Comparison of ENCODE assay signal across 29 mouse cellular contexts in genomic region chr12:85362510-85362909, GRCm38 (mm10). TPM values are rescaled to one million over a fixed set of nuclear protein-coding genes. Genes with fewer than 3 reads are reported as not detected.
DNase-seq lines count a peak whose midpoint lies in the region; ATAC-seq and TF ChIP-seq lines count a peak whose summit lies in the region.
"Had no signal": no experiment of that assay in that cellular context is flagged by ENCODE, and none has a peak within 500 bp of the region (broad histone marks: within the 10 kb centered on the region; RNA-seq: fewer than 3 reads in every experiment).

No protein-coding gene starts in this region.

- peaks cover 57% of the 10 kb centered on the region for H3K4me1 ChIP-seq in bone marrow macrophage, adult 2 months (ENCODE audit: control insufficient read depth, insufficient read depth, low read length)
- peaks cover 11% of the 10 kb centered on the region for H3K4me1 ChIP-seq in intestine, embryonic 15.5 days (replicated peaks)
- no peaks in the 10 kb centered on the region; the same call in 1 of the 2 replicates for H3K4me1 ChIP-seq in stomach, postnatal 0 days (replicated peaks; ENCODE audit: control insufficient read depth, insufficient read depth)
- H3K4me1 ChIP-seq in hindbrain, embryonic 11.5 days (replicated peaks; ENCODE audit: control insufficient read depth, insufficient read depth, low read length) = no peaks in the 10 kb centered on the region
- peaks cover 11% of the 10 kb centered on the region; the same call in 1 of the 2 replicates for H3K4me1 ChIP-seq in midbrain, embryonic 13.5 days (replicated peaks)
- H3K4me1 ChIP-seq: limb, embryonic 10.5 days had no signal

- no peak for DNase-seq in stomach, postnatal 0 days (ENCODE audit: low spot score)
- no peak for DNase-seq in hindbrain, embryonic 11.5 days (ENCODE audit: low spot score)
- no peak for DNase-seq in right cerebral cortex, postnatal 4 days
- DNase-seq: adrenal gland, adult 2 months; B cell, adult 2 months; cerebellum, adult 8-10 months; heart, postnatal 14 days; kidney, adult 18-20 months; kidney, postnatal 25 days; layer of hippocampus, postnatal 36 days; liver, embryonic 13.5 days; lung, adult 18-20 months; lung, postnatal 10 days; retina, postnatal 1 day; thymus, postnatal 14 days had no signal

- TF ChIP-seq POLR2A in bone marrow macrophage, adult 2 months (IDR thresholded peaks at IDR 0.05; ENCODE audit: borderline replicate concordance, low read depth, low read length) = no peak

- no peak overlapping the region for H3K4me2 ChIP-seq in intestine, embryonic 15.5 days (replicated peaks)
- H3K4me2 ChIP-seq in stomach, postnatal 0 days (replicated peaks; ENCODE audit: low read depth) = no peak overlapping the region
- H3K4me2 ChIP-seq in hindbrain, embryonic 11.5 days (replicated peaks; ENCODE audit: low read depth, low read length) = no peak overlapping the region
- H3K4me2 ChIP-seq in midbrain, embryonic 13.5 days (replicated peaks) = no peak overlapping the region
- H3K4me2 ChIP-seq: hindbrain, embryonic 12.5 days; kidney, embryonic 15.5 days; limb, embryonic 15.5 days; liver, embryonic 13.5 days; midbrain, embryonic 11.5 days; neural tube, embryonic 15.5 days had no signal

- H3K4me3 ChIP-seq in bone marrow macrophage, adult 2 months (ENCODE audit: insufficient read depth, low read length) = no peak overlapping the region
- H3K4me3 ChIP-seq in intestine, embryonic 15.5 days (replicated peaks) = no peak overlapping the region
- H3K4me3 ChIP-seq in stomach, postnatal 0 days (ENCODE audit: low read depth, low read length) = no peak overlapping the region
- H3K4me3 ChIP-seq in hindbrain, embryonic 11.5 days (ENCODE audit: low read depth, low read length) = no peak overlapping the region
- no peak overlapping the region for H3K4me3 ChIP-seq in midbrain, embryonic 13.5 days (replicated peaks)
- H3K4me3 ChIP-seq: erythroblast, embryonic 14.5 days; hindbrain, embryonic 12.5 days; kidney, embryonic 15.5 days; limb, embryonic 10.5 days; limb, embryonic 15.5 days; liver, embryonic 13.5 days; neural tube, embryonic 15.5 days had no signal

- H3K9ac ChIP-seq in intestine, embryonic 15.5 days = no peak overlapping the region
- H3K9ac ChIP-seq in stomach, postnatal 0 days (ENCODE audit: low read length) = no peak overlapping the region
- H3K9ac ChIP-seq in hindbrain, embryonic 11.5 days (ENCODE audit: low read depth, low read length) = no peak overlapping the region
- no peak overlapping the region for H3K9ac ChIP-seq in midbrain, embryonic 13.5 days (replicated peaks)
- H3K9ac ChIP-seq: hindbrain, embryonic 12.5 days; kidney, embryonic 15.5 days; limb, embryonic 15.5 days; liver, embryonic 13.5 days; neural tube, embryonic 15.5 days had no signal

- no peaks in the 10 kb centered on the region for H3K27me3 ChIP-seq in intestine, embryonic 15.5 days (replicated peaks)
- no peaks in the 10 kb centered on the region for H3K27me3 ChIP-seq in stomach, postnatal 0 days (ENCODE audit: control insufficient read depth, insufficient read depth, low read length)
- no peaks in the 10 kb centered on the region for H3K27me3 ChIP-seq in hindbrain, embryonic 11.5 days (ENCODE audit: control insufficient read depth, insufficient read depth, low read length)
- no peaks in the 10 kb centered on the region for H3K27me3 ChIP-seq in midbrain, embryonic 13.5 days
- H3K27me3 ChIP-seq: hindbrain, embryonic 12.5 days; kidney, embryonic 15.5 days; limb, embryonic 15.5 days; liver, embryonic 13.5 days; neural tube, embryonic 15.5 days had no signal

- no peak for ATAC-seq in intestine, embryonic 15.5 days
- 0 out of 2 replicates have a peak, but pooled peaks have one; percentile 73 for ATAC-seq in monocyte, adult 5-6 weeks (replicated peaks; ENCODE audit: insufficient number of reproducible peaks, low FRiP score, low TSS enrichment, poor library complexity, severe bottlenecking)
- peak; percentile 80 for ATAC-seq in stomach, postnatal 0 days (ENCODE audit: low FRiP score, low TSS enrichment)
- ATAC-seq in hindbrain, embryonic 11.5 days (ENCODE audit: low FRiP score) = no peak
- ATAC-seq in midbrain, embryonic 13.5 days = no peak
- ATAC-seq: activated CD4-positive, CD25-positive, alpha-beta regulatory T cell, adult 4 months; forebrain, embryonic 16.5 days; hindbrain, postnatal 0 days had no signal

- H3K9me3 ChIP-seq in intestine, embryonic 15.5 days = no peaks in the 10 kb centered on the region
- no peaks in the 10 kb centered on the region for H3K9me3 ChIP-seq in stomach, postnatal 0 days (ENCODE audit: control insufficient read depth, low read length)
- H3K9me3 ChIP-seq in hindbrain, embryonic 11.5 days (ENCODE audit: control insufficient read depth, low read length) = no peaks in the 10 kb centered on the region
- no peaks in the 10 kb centered on the region for H3K9me3 ChIP-seq in midbrain, embryonic 13.5 days
- H3K9me3 ChIP-seq: hindbrain, embryonic 12.5 days; kidney, embryonic 15.5 days; limb, embryonic 10.5 days; limb, embryonic 15.5 days; liver, embryonic 13.5 days; neural tube, embryonic 15.5 days had no signal

- peak overlapping the region; percentile 9; the same call in 1 of the 2 replicates for H3K27ac ChIP-seq in bone marrow macrophage, adult 2 months (ENCODE audit: insufficient read depth, low read depth, low read length)
- H3K27ac ChIP-seq in intestine, embryonic 15.5 days = peak overlapping the region; percentile 29; the same call in 1 of the 2 replicates
- H3K27ac ChIP-seq in stomach, postnatal 0 days (replicated peaks) = peak overlapping the region; percentile 49; the same call in 1 of the 2 replicates
- H3K27ac ChIP-seq in hindbrain, embryonic 11.5 days (ENCODE audit: low read depth, low read length) = no peak overlapping the region
- no peak overlapping the region for H3K27ac ChIP-seq in midbrain, embryonic 13.5 days
- H3K27ac ChIP-seq: hindbrain, embryonic 12.5 days; hindbrain, postnatal 0 days; kidney, embryonic 15.5 days; limb, embryonic 10.5 days; limb, embryonic 15.5 days; liver, embryonic 13.5 days; neural tube, embryonic 15.5 days had no signal

- 68% methylated on average over 4 of the region's 4 CpGs for WGBS in intestine, embryonic 15.5 days
- 50% methylated on average over 4 of the region's 4 CpGs for WGBS in stomach, postnatal 0 days
- WGBS in hindbrain, embryonic 11.5 days = 81% methylated on average over 4 of the region's 4 CpGs
- 80% methylated on average over 4 of the region's 4 CpGs for WGBS in midbrain, embryonic 13.5 days

- no peak for TF ChIP-seq EP300 in stomach, postnatal 0 days (optimal IDR thresholded peaks at IDR 0.05)

- H3K36me3 ChIP-seq in intestine, embryonic 15.5 days = 0 out of 2 replicates have a peak, but pooled peaks cover 3% of the 10 kb centered on the region
- no peaks in the 10 kb centered on the region for H3K36me3 ChIP-seq in stomach, postnatal 0 days (ENCODE audit: control insufficient read depth, insufficient read depth, low read length)
- H3K36me3 ChIP-seq in hindbrain, embryonic 11.5 days (ENCODE audit: control insufficient read depth, insufficient read depth, low read length) = no peaks in the 10 kb centered on the region
- peaks cover 5% of the 10 kb centered on the region; the same call in 1 of the 2 replicates for H3K36me3 ChIP-seq in midbrain, embryonic 13.5 days
- H3K36me3 ChIP-seq: neural tube, embryonic 15.5 days had no signal

- TF ChIP-seq CTCF in bone marrow macrophage, adult 2 months (IDR thresholded peaks at IDR 0.05; ENCODE audit: low read depth, low read length) = no peak
- TF ChIP-seq CTCF in stomach, postnatal 0 days (IDR thresholded peaks at IDR 0.05; ENCODE audit: low read depth) = no peak

RNA-seq across cellular contexts. Expression of gene Tmed10, which starts 12.1 kb away (rescaled TPM):
- 291 and 303 TPM in 2 replicates for polyA plus RNA-seq in bone marrow macrophage, adult 2 months (2012; ENCODE audit: insufficient read depth, insufficient read length, missing spikeins)
- polyA plus RNA-seq in intestine, embryonic 15.5 days (2015; fragmentation: Nextera tagmentation; extraction: Ambion mirVana) = 343 and 345 TPM in 2 replicates
- total RNA-seq in monocyte, adult 5-6 weeks (2017) = 92.0 to 115 TPM (median 97.4 TPM) in 3 replicates
- 351 and 370 TPM in 2 replicates for polyA plus RNA-seq in stomach, postnatal 0 days (2015; fragmentation: Nextera tagmentation; extraction: Ambion mirVana)
- 279 TPM in 2 replicates for polyA plus RNA-seq in hindbrain, embryonic 11.5 days (2014; fragmentation: Nextera tagmentation; extraction: Ambion mirVana)
- polyA plus RNA-seq in midbrain, embryonic 13.5 days (2015; fragmentation: Nextera tagmentation; extraction: Ambion mirVana) = 181 and 189 TPM in 2 replicates

RNA-seq across cellular contexts. Expression of gene Nek9, which starts 23.3 kb away (rescaled TPM):
- 46.6 and 52.4 TPM in 2 replicates for polyA plus RNA-seq in bone marrow macrophage, adult 2 months (2012; ENCODE audit: insufficient read depth, insufficient read length, missing spikeins)
- 16.2 and 16.7 TPM in 2 replicates for polyA plus RNA-seq in intestine, embryonic 15.5 days (2015; fragmentation: Nextera tagmentation; extraction: Ambion mirVana)
- 30.4 to 50.6 TPM (median 33.8 TPM) in 3 replicates for total RNA-seq in monocyte, adult 5-6 weeks (2017)
- 7.2 and 8.1 TPM in 2 replicates for polyA plus RNA-seq in stomach, postnatal 0 days (2015; fragmentation: Nextera tagmentation; extraction: Ambion mirVana)
- polyA plus RNA-seq in hindbrain, embryonic 11.5 days (2014; fragmentation: Nextera tagmentation; extraction: Ambion mirVana) = 10.2 and 13.4 TPM in 2 replicates
- polyA plus RNA-seq in midbrain, embryonic 13.5 days (2015; fragmentation: Nextera tagmentation; extraction: Ambion mirVana) = 12.6 and 13.5 TPM in 2 replicates

Comparison
In these comparisons a context has a peak if more than half of its experiments do, and no peak if none do; other contexts are left out.
1. H3K27ac ChIP-seq: peak in bone marrow macrophage, adult 2 months (single experiment), intestine, embryonic 15.5 days (single experiment) and stomach, postnatal 0 days (single experiment); none in hindbrain, embryonic 11.5 days (single experiment) and midbrain, embryonic 13.5 days (single experiment).
2. ATAC-seq: peak in monocyte, adult 5-6 weeks (single experiment) and stomach, postnatal 0 days (single experiment); none in intestine, embryonic 15.5 days (single experiment), hindbrain, embryonic 11.5 days (single experiment) and midbrain, embryonic 13.5 days (single experiment).